Mouse (Mus musculus) limb, embryonic 10.5 days (tissue): ENCODE measurements at regions not wholly inside any gene's neighbourhood (a gene's known extent, or its start where the extent isn't known, plus 50 kb on each side); places are given as distances from the start of the nearest gene placed in this dataset.
"Not testable (repeated sequence)": the region's sequence is repeated elsewhere in the genome, so short reads cannot be mapped to it uniquely, and the experiment has no call there.

ENCODE experiments used
- DNase-seq: peaks from one replicate; pipeline ENCODE4 v3.0.0-alpha.2; 2017; ENCODE audit warnings: low spot score
- H3K27ac ChIP-seq: fragments of 300-500 bp; sonication (generic); 2 replicates; pipeline ENCODE4 v1.5.1; 2016; ENCODE audit warnings: mild to moderate bottlenecking
- H3K27me3 ChIP-seq: fragments of 300-500 bp; sonication (generic); 2 replicates; pipeline ENCODE4 v1.6.1; 2016; ENCODE audit warnings: low read depth, mild to moderate bottlenecking; ENCODE audit not compliant: poor library complexity, severe bottlenecking
- H3K36me3 ChIP-seq: fragments of 300-500 bp; sonication (generic); 2 replicates; pipeline ENCODE4 v1.6.1; 2016; ENCODE audit warnings: mild to moderate bottlenecking, moderate library complexity
- H3K4me1 ChIP-seq: fragments of 300-500 bp; sonication (generic); 2 replicates; pipeline ENCODE4 v1.6.1; 2016
- H3K4me3 ChIP-seq: fragments of 300-500 bp; sonication (generic); 2 replicates; pipeline ENCODE4 v1.5.1; 2016; ENCODE audit warnings: mild to moderate bottlenecking, moderate library complexity
- H3K9me3 ChIP-seq: fragments of 300-500 bp; sonication (generic); replicated peaks from 2 replicates; pipeline ENCODE4 v1.6.1; 2016; ENCODE audit warnings: mild to moderate bottlenecking
- WGBS: fragments of 180-500 bp; shearing (Covaris S2); methylation state at CpG from one replicate; pipeline ENCODE4 v1.1.7; 2016; 5-methylcytosine and 5-hydroxymethylcytosine counted together

DNA sequence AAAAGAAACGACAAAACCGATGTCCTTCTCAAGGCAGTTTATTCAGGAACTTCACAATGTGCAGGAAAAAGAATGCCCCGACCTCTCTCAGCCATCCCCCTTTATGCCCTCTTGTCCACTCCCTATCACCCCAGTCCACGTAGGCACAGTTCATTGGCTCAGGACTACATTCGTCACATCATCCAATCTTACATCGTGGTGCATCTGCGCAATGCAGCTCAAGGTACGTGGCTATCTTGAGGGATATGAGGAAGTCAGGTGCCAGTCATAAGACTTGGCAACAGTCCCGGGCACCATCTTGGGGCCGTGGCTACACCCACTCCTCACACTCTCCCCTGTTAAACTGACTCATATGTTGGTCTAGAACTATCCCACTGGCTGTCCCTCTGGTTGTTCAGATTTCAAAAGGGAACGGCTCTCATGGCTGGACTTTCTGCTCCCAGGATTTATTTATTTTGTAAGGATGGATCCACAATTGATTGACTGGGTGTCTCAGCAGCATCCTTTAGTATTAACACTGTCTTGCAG lies 87.4 kb upstream of the Olfr1402 start:
- peak; percentile 18 for DNase-seq
- H3K9me3 ChIP-seq, H3K4me3 ChIP-seq, H3K27ac ChIP-seq, H3K27me3 ChIP-seq, H3K4me1 ChIP-seq, H3K36me3 ChIP-seq: not testable (repeated sequence)
- 93% methylated on average over 11 of the region's 11 CpGs for WGBS

DNA sequence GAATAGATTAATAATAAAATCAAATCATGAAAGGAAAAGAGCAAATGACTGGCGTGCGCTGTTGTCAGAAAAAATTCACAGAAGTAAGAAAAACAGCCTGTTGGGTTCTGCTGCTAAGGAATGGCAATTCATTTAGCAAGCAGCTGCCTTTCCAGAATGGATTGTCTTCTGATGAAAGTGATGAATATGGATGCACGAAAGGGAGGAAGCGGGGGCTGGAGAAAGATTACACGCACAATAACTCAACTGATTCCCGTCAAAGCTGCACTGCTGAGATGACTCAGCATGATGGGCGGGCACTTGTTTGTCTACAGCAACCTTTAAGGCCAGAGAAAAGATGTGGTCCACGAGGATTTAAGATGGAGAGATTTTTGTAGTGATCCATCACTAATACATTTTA lies 85.4 kb upstream of the Olfr1402 start:
- no peaks in the 10 kb centered on the region for H3K9me3 ChIP-seq
- peak; percentile 18 for DNase-seq
- H3K27ac ChIP-seq, result no peak overlapping the region
- 87% methylated on average over 8 of the region's 8 CpGs for WGBS
- no peak overlapping the region for H3K4me3 ChIP-seq
- H3K4me1 ChIP-seq, result peaks cover 10% of the 10 kb centered on the region
- no peaks in the 10 kb centered on the region for H3K36me3 ChIP-seq
- no peaks in the 10 kb centered on the region for H3K27me3 ChIP-seq

- Histone ChIP-seq H3K4me3 (no peak overlapping the region), H3K9me3 (no peaks in the 10 kb centered on the region), H3K27me3 (no peaks in the 10 kb centered on the region), H3K27ac (no peak overlapping the region), H3K4me1 (peaks cover 11% of the 10 kb centered on the region), H3K36me3 (no peaks in the 10 kb centered on the region)
- 69% methylated on average over 4 of the region's 4 CpGs for WGBS
- DNase-seq, result no peak
Measured at GRCm38 (mm10) chr3:97491904-97492303, 70.1 kb upstream of the Olfr1402 start.

GRCm38 (mm10) chr3:97491208-97491607 lies 69.4 kb upstream of the Olfr1402 start:
- 58% methylated on average over 7 of the region's 7 CpGs for WGBS
- H3K9me3 ChIP-seq, result no peaks in the 10 kb centered on the region
- DNase-seq, result no peak
- H3K4me3 ChIP-seq, result no peak overlapping the region
- H3K27me3 ChIP-seq, result no peaks in the 10 kb centered on the region
- no peak overlapping the region for H3K27ac ChIP-seq
- no peaks in the 10 kb centered on the region for H3K36me3 ChIP-seq
- H3K4me1 ChIP-seq, result peaks cover 11% of the 10 kb centered on the region

GRCm38 (mm10) chr3:97489336-97489735 lies 67.5 kb upstream of the Olfr1402 start:
- no peak for DNase-seq
- H3K9me3 ChIP-seq, result no peaks in the 10 kb centered on the region
- WGBS, result 91% methylated on average over 9 of the region's 9 CpGs
- H3K27ac ChIP-seq, result no peak overlapping the region
- H3K36me3 ChIP-seq, result no peaks in the 10 kb centered on the region
- peaks cover 11% of the 10 kb centered on the region for H3K4me1 ChIP-seq
- no peaks in the 10 kb centered on the region for H3K27me3 ChIP-seq
- no peak overlapping the region for H3K4me3 ChIP-seq
